Mouse (Mus musculus) retina, postnatal 1 day (tissue): ENCODE results near the gene Rab34.

Experiments
- DNase-seq: peaks from one replicate; pipeline ENCODE4 v3.0.0-alpha.2; 2012

Rab34 gene

GRCm38 (mm10) chr11:78188331-78189233 lies at the start of gene Rab34:
TSS of gene Rab34 (plus strand) at chr11:78188430.
- peak; percentile 92 for DNase-seq

- DNase-seq = no peak
Measured at GRCm38 (mm10) chr11:78140665-78141064, 47.6 kb upstream of the Rab34 start.

GRCm38 (mm10) chr11:78143520-78143919 lies 44.7 kb upstream of the Rab34 start:
- no peak for DNase-seq

GRCm38 (mm10) chr11:78146168-78146567 lies 42.1 kb upstream of the Rab34 start:
- no peak for DNase-seq

GRCm38 (mm10) chr11:78146707-78147543 lies 41.3 kb upstream of the Rab34 start:
- no peak for DNase-seq

- peak; percentile 26 for DNase-seq
Measured at GRCm38 (mm10) chr11:78151161-78151560, 37.1 kb upstream of the Rab34 start.

GRCm38 (mm10) chr11:78152299-78153231 lies 35.7 kb upstream of the Rab34 start:
- DNase-seq = no peak

GRCm38 (mm10) chr11:78153778-78154177 lies 34.5 kb upstream of the Rab34 start:
- no peak for DNase-seq

- no peak for DNase-seq
Measured at GRCm38 (mm10) chr11:78155674-78156073, 32.6 kb upstream of the Rab34 start.

- no peak for DNase-seq
Measured at GRCm38 (mm10) chr11:78156156-78156699, 32.0 kb upstream of the Rab34 start.

- peak; percentile 92 for DNase-seq
Measured at GRCm38 (mm10) chr11:78159096-78159495, 29.1 kb upstream of the Rab34 start.

- no peak for DNase-seq
Measured at GRCm38 (mm10) chr11:78159557-78159956, 28.7 kb upstream of the Rab34 start.

GRCm38 (mm10) chr11:78160171-78160570 lies 28.1 kb upstream of the Rab34 start:
- DNase-seq = no peak

- DNase-seq = no peak
Measured at GRCm38 (mm10) chr11:78160675-78161074, 27.6 kb upstream of the Rab34 start.

- DNase-seq = no peak
Measured at GRCm38 (mm10) chr11:78161169-78161568, 27.1 kb upstream of the Rab34 start.

- DNase-seq = no peak
Measured at GRCm38 (mm10) chr11:78161968-78162367, 26.3 kb upstream of the Rab34 start.

- peak; percentile 73 for DNase-seq
Measured at GRCm38 (mm10) chr11:78162504-78162903, 25.7 kb upstream of the Rab34 start.

- DNase-seq = no peak
Measured at GRCm38 (mm10) chr11:78163045-78163444, 25.2 kb upstream of the Rab34 start.

GRCm38 (mm10) chr11:78163681-78164603 lies 24.3 kb upstream of the Rab34 start:
- DNase-seq = peak; percentile 88

GRCm38 (mm10) chr11:78164604-78164923 lies 23.7 kb upstream of the Rab34 start:
- no peak for DNase-seq
